Mouse (Mus musculus) neural tube, embryonic 12.5 days (tissue): ENCODE measurements around the gene Gm9913. TPM values are rescaled to one million over a fixed set of nuclear protein-coding genes. Genes with fewer than 3 reads are reported as not detected.

ENCODE experiments used
- ATAC-seq: fragments of 200-750 bp; cut with Nextera tagmentation; 2 replicates; pipeline ENCODE4 v1.8.0; 2017; ENCODE audit warnings: low read depth, mild to moderate bottlenecking, moderate TSS enrichment, moderate library complexity; ENCODE audit not compliant: low FRiP score
- H3K27ac ChIP-seq: fragments of 300-500 bp; sonication (generic); 2 replicates; pipeline ENCODE4 v1.5.1; 2016
- H3K27me3 ChIP-seq: fragments of 300-500 bp; sonication (generic); replicated peaks from 2 replicates; pipeline ENCODE4 v1.6.1; 2016; ENCODE audit warnings: mild to moderate bottlenecking
- H3K36me3 ChIP-seq: fragments of 300-500 bp; sonication (generic); 2 replicates; pipeline ENCODE4 v1.6.1; 2016; ENCODE audit warnings: mild to moderate bottlenecking
- H3K4me1 ChIP-seq: fragments of 300-500 bp; sonication (generic); 2 replicates; pipeline ENCODE4 v1.6.1; 2016
- H3K4me2 ChIP-seq: fragments of 300-500 bp; sonication (generic); replicated peaks from 2 replicates; pipeline ENCODE4 v1.6.1; 2016; ENCODE audit warnings: mild to moderate bottlenecking
- H3K4me3 ChIP-seq: fragments of 300-500 bp; sonication (generic); 2 replicates; pipeline ENCODE4 v1.5.1; 2016
- H3K9ac ChIP-seq: fragments of 300-500 bp; sonication (generic); 2 replicates; pipeline ENCODE4 v1.6.1; 2016; ENCODE audit warnings: mild to moderate bottlenecking
- H3K9me3 ChIP-seq: fragments of 300-500 bp; sonication (generic); 2 replicates; pipeline ENCODE4 v1.6.1; 2016; ENCODE audit warnings: mild to moderate bottlenecking
- WGBS: fragments of 180-500 bp; shearing (Covaris S2); methylation state at CpG from one replicate; pipeline ENCODE4 v1.1.7; 2016; 5-methylcytosine and 5-hydroxymethylcytosine counted together
- polyA plus RNA-seq: library from polyadenylated mRNA; unstranded; fragments of >200 nt; fragmentation: Nextera tagmentation; extraction: Ambion mirVana; gene quantifications from 2 replicates; pipeline ENCODE4 v1.2.1, GENCODE M21; 2016

The Gm9913 gene
- polyA plus RNA-seq, 1 experiment from 2014 or later = 0.09 TPM

GRCm38 (mm10) chr2:125481116-125481515, 23.8 kb upstream of the Gm9913 start:
- H3K27ac ChIP-seq = no peak overlapping the region
- H3K9ac ChIP-seq = no peak overlapping the region
- ATAC-seq = no peak
- H3K36me3 ChIP-seq = no peaks in the 10 kb centered on the region
- H3K27me3 ChIP-seq = no peaks in the 10 kb centered on the region
- H3K4me1 ChIP-seq = no peaks in the 10 kb centered on the region
- no peak overlapping the region for H3K4me2 ChIP-seq
- WGBS = 92% methylated on average over 4 of the region's 4 CpGs
- 0 out of 2 replicates have a peak, but pooled peaks cover 5% of the 10 kb centered on the region for H3K9me3 ChIP-seq
- no peak overlapping the region for H3K4me3 ChIP-seq

GRCm38 (mm10) chr2:125481531-125482317, 23.2 kb upstream of the Gm9913 start:
- WGBS = 90% methylated on average over 9 of the region's 9 CpGs
- Histone ChIP-seq H3K9ac (no peak overlapping the region), H3K4me2 (no peak overlapping the region), H3K4me3 (no peak overlapping the region), H3K27ac (no peak overlapping the region), H3K36me3 (no peaks in the 10 kb centered on the region), H3K27me3 (no peaks in the 10 kb centered on the region), H3K4me1 (no peaks in the 10 kb centered on the region), H3K9me3 (0 out of 2 replicates have a peak, but pooled peaks cover 5% of the 10 kb centered on the region)
- no peak for ATAC-seq

GRCm38 (mm10) chr2:125484164-125484563, 20.7 kb upstream of the Gm9913 start:
- Histone ChIP-seq H3K9ac (no peak overlapping the region), H3K27ac (no peak overlapping the region), H3K4me2 (no peak overlapping the region), H3K27me3 (no peaks in the 10 kb centered on the region), H3K9me3 (0 out of 2 replicates have a peak, but pooled peaks cover 5% of the 10 kb centered on the region), H3K4me1 (no peaks in the 10 kb centered on the region), H3K4me3 (no peak overlapping the region), H3K36me3 (no peaks in the 10 kb centered on the region)
- no peak for ATAC-seq

GRCm38 (mm10) chr2:125484910-125485309, 20.0 kb upstream of the Gm9913 start:
- no peak for ATAC-seq
- H3K4me1 ChIP-seq = no peaks in the 10 kb centered on the region
- no peaks in the 10 kb centered on the region for H3K36me3 ChIP-seq
- H3K9ac ChIP-seq = no peak overlapping the region
- 0 out of 2 replicates have a peak, but pooled peaks cover 5% of the 10 kb centered on the region for H3K9me3 ChIP-seq
- H3K4me2 ChIP-seq = no peak overlapping the region
- H3K4me3 ChIP-seq = no peak overlapping the region
- no peaks in the 10 kb centered on the region for H3K27me3 ChIP-seq
- no peak overlapping the region for H3K27ac ChIP-seq
- 82% methylated on average over 9 of the region's 9 CpGs for WGBS

GRCm38 (mm10) chr2:125489979-125490378, 14.9 kb upstream of the Gm9913 start:
- Histone ChIP-seq H3K9ac (no peak overlapping the region), H3K4me2 (no peak overlapping the region), H3K27ac (no peak overlapping the region), H3K27me3 (no peaks in the 10 kb centered on the region), H3K9me3 (no peaks in the 10 kb centered on the region), H3K4me1 (no peaks in the 10 kb centered on the region), H3K4me3 (no peak overlapping the region), H3K36me3 (no peaks in the 10 kb centered on the region)
- WGBS = 95% methylated on average over 1 of the region's 1 CpGs
- ATAC-seq = no peak

- Histone ChIP-seq H3K27me3 (no peaks in the 10 kb centered on the region), H3K4me1 (no peaks in the 10 kb centered on the region), H3K27ac (no peak overlapping the region), H3K9me3 (no peaks in the 10 kb centered on the region), H3K4me2 (no peak overlapping the region), H3K9ac (no peak overlapping the region), H3K36me3 (no peaks in the 10 kb centered on the region), H3K4me3 (no peak overlapping the region)
- WGBS = 62% methylated on average over 15 of the region's 15 CpGs
- ATAC-seq = no peak
Measured at GRCm38 (mm10) chr2:125492050-125492900, 12.6 kb upstream of the Gm9913 start.

GRCm38 (mm10) chr2:125494291-125494690, 10.6 kb upstream of the Gm9913 start:
- Histone ChIP-seq H3K9ac (no peak overlapping the region), H3K27ac (no peak overlapping the region), H3K9me3 (no peaks in the 10 kb centered on the region), H3K36me3 (no peaks in the 10 kb centered on the region), H3K4me2 (no peak overlapping the region), H3K4me3 (no peak overlapping the region), H3K4me1 (no peaks in the 10 kb centered on the region), H3K27me3 (no peaks in the 10 kb centered on the region)
- ATAC-seq = no peak
- WGBS = 90% methylated on average over 2 of the region's 2 CpGs

- no peak overlapping the region for H3K4me2 ChIP-seq
- ATAC-seq = no peak
- H3K9me3 ChIP-seq = no peaks in the 10 kb centered on the region
- H3K27ac ChIP-seq = no peak overlapping the region
- no peak overlapping the region for H3K4me3 ChIP-seq
- no peaks in the 10 kb centered on the region for H3K27me3 ChIP-seq
- no peak overlapping the region for H3K9ac ChIP-seq
- WGBS = 91% methylated on average over 20 of the region's 20 CpGs
- no peaks in the 10 kb centered on the region for H3K36me3 ChIP-seq
- no peaks in the 10 kb centered on the region for H3K4me1 ChIP-seq
Measured at GRCm38 (mm10) chr2:125494831-125495812, 9.8 kb upstream of the Gm9913 start.

- Histone ChIP-seq H3K36me3 (no peaks in the 10 kb centered on the region), H3K9me3 (no peaks in the 10 kb centered on the region), H3K27me3 (no peaks in the 10 kb centered on the region), H3K27ac (no peak overlapping the region), H3K9ac (no peak overlapping the region), H3K4me1 (no peaks in the 10 kb centered on the region), H3K4me2 (no peak overlapping the region), H3K4me3 (no peak overlapping the region)
- no peak for ATAC-seq
- WGBS = 95% methylated on average over 5 of the region's 5 CpGs
Measured at GRCm38 (mm10) chr2:125496696-125497095, 8.2 kb upstream of the Gm9913 start.

- H3K9me3 ChIP-seq = no peaks in the 10 kb centered on the region
- H3K4me1 ChIP-seq = no peaks in the 10 kb centered on the region
- no peak overlapping the region for H3K27ac ChIP-seq
- no peaks in the 10 kb centered on the region for H3K27me3 ChIP-seq
- 92% methylated on average over 7 of the region's 7 CpGs for WGBS
- ATAC-seq = no peak
- no peak overlapping the region for H3K9ac ChIP-seq
- H3K4me2 ChIP-seq = no peak overlapping the region
- no peak overlapping the region for H3K4me3 ChIP-seq
- no peaks in the 10 kb centered on the region for H3K36me3 ChIP-seq
Measured at GRCm38 (mm10) chr2:125498216-125498615, 6.7 kb upstream of the Gm9913 start.

GRCm38 (mm10) chr2:125501526-125501925, 3.4 kb upstream of the Gm9913 start:
- Histone ChIP-seq H3K36me3 (no peaks in the 10 kb centered on the region), H3K27ac (no peak overlapping the region), H3K4me1 (peaks cover 9% of the 10 kb centered on the region), H3K9ac (no peak overlapping the region), H3K27me3 (no peaks in the 10 kb centered on the region; the same call in 1 of the 2 replicates), H3K4me3 (no peak overlapping the region), H3K9me3 (no peaks in the 10 kb centered on the region), H3K4me2 (no peak overlapping the region)
- ATAC-seq = no peak
